8 mouse cellular contexts compared by ENCODE assay signal in genomic region chr1:181230731-181231148, GRCm38 (mm10). TPM values are rescaled to one million over a fixed set of nuclear protein-coding genes. Genes with fewer than 3 reads are reported as not detected.
DNase-seq lines count a peak whose midpoint lies in the region; ATAC-seq and TF ChIP-seq lines count a peak whose summit lies in the region.

No protein-coding gene starts in this region.

- no peaks in the 10 kb centered on the region for H3K27me3 ChIP-seq in forebrain, embryonic 14.5 days (replicated peaks; ENCODE audit: control insufficient read depth, insufficient read depth, low read length)

- H3K9ac ChIP-seq in forebrain, embryonic 14.5 days (ENCODE audit: low read length), result no peak overlapping the region

- no peak for TF ChIP-seq CTCF in gastrocnemius, adult 2 months (IDR thresholded peaks at IDR 0.05)
- TF ChIP-seq CTCF in layer of hippocampus, adult 2 months (conservative IDR thresholded peaks at IDR 0.05), result no peak

- H3K36me3 ChIP-seq in forebrain, embryonic 14.5 days (ENCODE audit: control insufficient read depth, insufficient read depth, low read length), result no peaks in the 10 kb centered on the region

- peak; percentile 24 for DNase-seq in gastrocnemius, adult 2 months
- DNase-seq in gastrocnemius, postnatal 14 days, result no peak
- DNase-seq in R1 (ENCODE audit: low read depth, low spot score), result peak; percentile 23
- peak; percentile 39 for DNase-seq in kidney, postnatal 14 days
- no peak for DNase-seq in forebrain, embryonic 14.5 days (ENCODE audit: low spot score)
- DNase-seq in cerebellum, postnatal 36 days, result no peak
- no peak for DNase-seq in layer of hippocampus, adult 2 months (ENCODE audit: low spot score in 2 of 2)

- no peak overlapping the region for H3K4me3 ChIP-seq in gastrocnemius, adult 2 months
- no peak overlapping the region for H3K4me3 ChIP-seq in forebrain, embryonic 14.5 days (ENCODE audit: low read depth, low read length)
- no peak overlapping the region for H3K4me3 ChIP-seq in layer of hippocampus, adult 2 months

- ATAC-seq in monocyte, adult 5-6 weeks (replicated peaks; ENCODE audit: insufficient number of reproducible peaks, low FRiP score, low TSS enrichment, poor library complexity, severe bottlenecking), result peak; percentile 44
- no peak for ATAC-seq in forebrain, embryonic 14.5 days

- intact Hi-C loops in gastrocnemius, adult 2 months (cut with DNase I), result loop anchor here (5.0 kb wide), 1 partner anchor 78 kb away; no protein-coding TSS in a partner anchor
- intact Hi-C loops in gastrocnemius, postnatal 14 days (cut with DNase I; ENCODE audit: low total_unique reads), result no loop called here

- no peaks in the 10 kb centered on the region for H3K9me3 ChIP-seq in forebrain, embryonic 14.5 days (replicated peaks; ENCODE audit: control insufficient read depth, low read length)

- no peak overlapping the region for H3K4me2 ChIP-seq in forebrain, embryonic 14.5 days (ENCODE audit: low read length)

- H3K4me1 ChIP-seq in forebrain, embryonic 14.5 days (ENCODE audit: control insufficient read depth, insufficient read depth, low read length), result no peaks in the 10 kb centered on the region

- 47% methylated on average over 10 of the region's 10 CpGs for WGBS in forebrain, embryonic 14.5 days

- peak overlapping the region; percentile 84 for H3K27ac ChIP-seq in gastrocnemius, adult 2 months
- H3K27ac ChIP-seq in forebrain, embryonic 14.5 days (ENCODE audit: low read depth, low read length), result no peak overlapping the region
- H3K27ac ChIP-seq in layer of hippocampus, adult 2 months, result no peak overlapping the region

RNA-seq across cellular contexts. Expression of gene Wdr26, which starts 18.9 kb away (rescaled TPM):
- total RNA-seq in gastrocnemius, adult 2 months (2021), result 100 to 1,000 TPM in 1 of 2 experiments, 10 to 100 TPM in 1; 99.7 to 104 TPM
- 100 to 1,000 TPM in 1 of 2 experiments, 10 to 100 TPM in 1; 96.7 to 110 TPM for total RNA-seq in gastrocnemius, postnatal 14 days (2021)
- total RNA-seq in monocyte, adult 5-6 weeks (2017), result 228 to 273 TPM (median 242 TPM) in 3 replicates
- polyA plus RNA-seq in forebrain, embryonic 14.5 days (2014; fragmentation: Nextera tagmentation; extraction: Ambion mirVana), result 38.0 and 38.5 TPM in 2 replicates
- total RNA-seq in layer of hippocampus, adult 2 months (2021), result 100 to 1,000 TPM; 104 to 117 TPM

Comparison
In these comparisons a context has a peak if more than half of its experiments do, and no peak if none do; other contexts are left out.
1. DNase-seq: peak in gastrocnemius, adult 2 months (single experiment), R1 (single experiment) and kidney, postnatal 14 days (single experiment); none in gastrocnemius, postnatal 14 days (single experiment), forebrain, embryonic 14.5 days (single experiment), cerebellum, postnatal 36 days (0 of 2) and layer of hippocampus, adult 2 months (0 of 2).